Mouse (Mus musculus) stomach, postnatal 0 days (tissue): ENCODE measurements at regions not wholly inside any gene's neighbourhood (a gene's known extent, or its start where the extent isn't known, plus 50 kb on each side); places are given as distances from the start of the nearest gene placed in this dataset.

Experiments
- ATAC-seq: fragments of 200-750 bp; cut with Nextera tagmentation; 2 replicates; pipeline ENCODE4 v1.8.0; 2017; ENCODE audit not compliant: low FRiP score, low TSS enrichment
- DNase-seq: peaks from one replicate; pipeline ENCODE4 v3.0.0-alpha.2; 2016; ENCODE audit warnings: low spot score
- H3K27ac ChIP-seq: fragments of 300-500 bp; sonication (generic); replicated peaks from 2 replicates; pipeline ENCODE4 v1.5.1; 2014; ENCODE audit warnings: mild to moderate bottlenecking, control low read depth
- H3K27me3 ChIP-seq: fragments of 300-500 bp; sonication (generic); 2 replicates; pipeline ENCODE4 v1.6.1; 2014; ENCODE audit warnings: low read length; ENCODE audit not compliant: control insufficient read depth, insufficient read depth
- H3K36me3 ChIP-seq: fragments of 300-500 bp; sonication (generic); 2 replicates; pipeline ENCODE4 v1.6.1; 2014; ENCODE audit warnings: low read length, mixed read lengths; ENCODE audit not compliant: control insufficient read depth, insufficient read depth
- H3K4me1 ChIP-seq: fragments of 300-500 bp; sonication (generic); replicated peaks from 2 replicates; pipeline ENCODE4 v1.6.1; 2014; ENCODE audit warnings: antibody characterized with exemption; ENCODE audit not compliant: control insufficient read depth, insufficient read depth
- H3K4me2 ChIP-seq: fragments of 300-500 bp; sonication (generic); replicated peaks from 2 replicates; pipeline ENCODE4 v1.6.1; 2014; ENCODE audit warnings: low read depth, mild to moderate bottlenecking, control low read depth, moderate library complexity
- H3K4me3 ChIP-seq: fragments of 300-500 bp; sonication (generic); 2 replicates; pipeline ENCODE4 v1.5.1; 2014; ENCODE audit warnings: low read depth, low read length, control low read depth
- H3K9ac ChIP-seq: fragments of 300-500 bp; sonication (generic); 2 replicates; pipeline ENCODE4 v1.6.1; 2014; ENCODE audit warnings: mild to moderate bottlenecking, low read length, control low read depth, mixed read lengths
- H3K9me3 ChIP-seq: fragments of 300-500 bp; sonication (generic); 2 replicates; pipeline ENCODE4 v1.6.1; 2016; ENCODE audit warnings: low read length; ENCODE audit not compliant: control insufficient read depth
- CTCF ChIP-seq: IDR thresholded peaks from 2 replicates; pipeline ENCODE4 v1.5.1; 2016; ENCODE audit warnings: antibody characterized with exemption, low read depth, mild to moderate bottlenecking, moderate library complexity
- EP300 ChIP-seq: optimal IDR thresholded peaks from 2 replicates; pipeline ENCODE3; 2016; ENCODE audit warnings: antibody characterized with exemption
- WGBS: fragments of 180-500 bp; shearing (Covaris S2); extraction: QIAGEN DNeasy Blood & Tissue Kit; methylation state at CpG from one replicate; pipeline ENCODE4 v1.1.7; 2014; 5-methylcytosine and 5-hydroxymethylcytosine counted together

DNA sequence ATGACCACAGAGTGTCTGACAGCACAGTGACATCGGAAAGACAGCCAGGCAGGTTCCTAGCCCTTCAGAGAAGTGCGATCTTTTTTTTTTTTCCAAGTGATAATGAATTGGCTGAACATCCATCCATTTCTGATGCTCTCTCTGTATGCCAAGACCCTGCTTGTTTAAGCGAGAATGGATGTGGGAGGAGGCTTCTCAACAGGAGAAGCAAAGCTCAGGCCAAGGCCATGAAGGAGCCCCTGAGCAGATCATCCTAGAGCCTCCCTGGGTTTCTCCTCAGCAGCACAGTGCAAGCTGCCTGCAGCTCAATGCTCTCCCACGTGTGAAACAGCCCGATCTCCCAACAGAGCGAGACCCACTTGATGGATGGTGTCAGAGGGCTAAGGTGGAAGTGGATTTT, 175.7 kb upstream of the Prr30 start:
- no peak overlapping the region for H3K9ac ChIP-seq
- no peaks in the 10 kb centered on the region for H3K27me3 ChIP-seq
- H3K4me3 ChIP-seq = no peak overlapping the region
- no peak for TF ChIP-seq EP300
- TF ChIP-seq CTCF = no peak
- no peak overlapping the region for H3K27ac ChIP-seq
- ATAC-seq (no peak), DNase-seq (no peak)
- H3K4me1 ChIP-seq = no peaks in the 10 kb centered on the region
- WGBS = 41% methylated on average over 6 of the region's 6 CpGs
- no peaks in the 10 kb centered on the region for H3K9me3 ChIP-seq
- H3K4me2 ChIP-seq = no peak overlapping the region
- no peaks in the 10 kb centered on the region for H3K36me3 ChIP-seq

DNA sequence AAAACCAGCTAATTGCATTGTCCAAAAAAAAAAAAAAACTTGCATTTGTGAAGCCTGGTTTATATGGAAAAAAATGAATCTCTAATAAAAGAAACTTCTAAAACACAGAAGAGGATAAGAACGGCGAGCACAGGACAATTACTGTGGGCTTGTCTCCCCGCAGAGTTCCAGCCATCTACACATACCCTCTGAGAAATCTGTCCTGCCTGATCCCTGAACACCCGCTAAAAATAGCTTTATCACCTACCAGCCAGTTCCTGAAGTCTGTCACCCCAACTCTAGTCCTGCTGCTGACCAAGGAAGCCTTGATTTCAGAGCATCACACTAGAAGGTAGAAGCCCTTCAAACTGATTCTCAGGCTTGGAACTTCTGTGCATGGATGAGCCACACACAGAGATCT, 173.7 kb upstream of the Prr30 start:
- ATAC-seq (no peak), DNase-seq (no peak)
- Histone ChIP-seq H3K27ac (no peak overlapping the region), H3K9ac (no peak overlapping the region), H3K4me2 (no peak overlapping the region), H3K4me3 (no peak overlapping the region), H3K36me3 (no peaks in the 10 kb centered on the region), H3K4me1 (no peaks in the 10 kb centered on the region), H3K27me3 (no peaks in the 10 kb centered on the region), H3K9me3 (no peaks in the 10 kb centered on the region)
- WGBS = 86% methylated on average over 4 of the region's 4 CpGs
- TF ChIP-seq EP300 = no peak
- TF ChIP-seq CTCF = no peak

DNA sequence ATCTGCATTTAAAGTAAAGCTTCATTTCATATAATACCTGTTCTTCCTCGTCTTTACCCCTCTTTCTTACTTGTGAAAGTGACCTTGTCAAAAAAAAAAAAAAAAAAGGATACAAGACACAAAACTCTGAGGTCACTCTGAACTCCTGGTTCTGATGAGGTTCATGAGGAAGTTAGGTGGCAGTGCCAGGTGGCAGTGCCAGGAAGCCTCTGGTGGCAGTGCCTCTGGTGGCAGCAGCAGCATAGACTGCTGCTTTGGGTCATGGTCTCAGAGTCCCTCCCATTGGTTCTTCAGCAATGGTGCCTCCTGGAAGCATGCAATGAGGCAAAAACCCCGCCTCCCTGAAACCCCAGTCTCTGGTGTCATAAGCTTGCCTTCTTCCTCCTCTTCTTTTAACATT, 159.7 kb upstream of the Prr30 start:
- ATAC-seq (no peak), DNase-seq (no peak)
- TF ChIP-seq EP300 = no peak
- TF ChIP-seq CTCF = no peak
- Histone ChIP-seq H3K4me3 (no peak overlapping the region), H3K9me3 (no peaks in the 10 kb centered on the region), H3K27ac (no peak overlapping the region), H3K36me3 (no peaks in the 10 kb centered on the region), H3K27me3 (no peaks in the 10 kb centered on the region), H3K9ac (no peak overlapping the region), H3K4me1 (no peaks in the 10 kb centered on the region), H3K4me2 (no peak overlapping the region)
- WGBS = 84% methylated on average over 2 of the region's 2 CpGs

DNA sequence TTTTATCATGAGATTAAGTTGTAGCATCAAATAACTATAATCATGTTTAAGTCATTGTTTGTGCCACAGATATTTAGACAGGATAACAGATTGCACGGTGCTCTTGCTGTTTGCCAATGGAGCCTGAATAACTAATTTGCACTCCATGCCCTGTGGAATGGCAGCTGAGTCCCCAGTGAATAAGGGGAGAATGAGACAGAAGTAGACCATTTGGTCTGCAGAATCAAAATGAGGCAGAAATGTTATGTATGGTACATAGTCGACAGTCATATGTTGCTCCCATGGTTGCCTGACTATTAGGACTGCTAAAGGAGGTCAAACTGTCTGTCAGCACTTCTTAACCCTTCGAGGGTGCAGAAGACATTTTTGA, 152.9 kb upstream of the Prr30 start:
- no peak for DNase-seq
- whole genome bisulfite sequencing = 45% methylated on average over 3 of the region's 3 CpGs
- ATAC-seq = no peak

DNA sequence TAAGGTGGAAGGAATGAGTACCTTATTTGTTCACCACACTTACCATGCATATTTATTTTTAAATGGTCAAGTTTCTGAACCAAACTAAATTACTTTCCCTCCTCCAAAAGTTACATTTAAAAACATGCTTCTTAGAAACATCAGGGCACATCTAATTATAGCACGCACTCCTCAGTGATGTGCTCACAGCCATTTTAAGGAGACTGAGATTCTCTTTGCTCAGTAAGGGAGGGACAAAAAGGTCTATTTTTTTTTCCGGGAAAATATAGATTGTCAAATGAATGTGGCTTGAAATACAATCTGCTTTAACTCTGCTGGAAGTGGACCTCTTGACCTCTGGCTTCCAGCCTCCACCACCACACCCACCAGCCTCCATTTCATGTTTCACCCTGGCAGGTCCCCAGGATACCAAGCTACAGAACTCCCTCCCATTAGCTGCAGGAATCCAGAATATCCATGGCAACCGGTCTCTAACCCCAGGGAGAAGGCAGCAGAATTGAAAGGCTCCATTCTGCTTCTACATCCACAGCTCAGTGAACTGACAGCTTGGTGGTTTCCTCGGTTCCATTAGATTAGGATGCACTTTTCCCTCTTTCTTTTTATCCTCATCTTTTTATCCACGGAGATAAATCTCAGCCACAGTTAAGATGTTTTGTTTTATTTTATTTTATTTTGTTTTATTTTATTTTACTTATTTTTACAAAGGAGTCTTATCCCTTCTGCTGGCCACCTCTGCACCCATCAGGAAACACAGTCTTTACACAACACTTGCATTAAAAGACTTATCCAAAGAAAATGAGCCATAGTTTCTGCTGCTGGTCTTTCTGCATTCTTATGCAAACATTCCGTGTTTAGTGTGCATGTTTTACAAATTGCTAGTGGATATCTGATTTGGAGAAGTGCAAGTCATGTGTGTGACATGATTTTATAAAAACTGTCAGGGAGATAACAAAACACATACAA, 152.2 kb upstream of the Prr30 start:
- WGBS = 25% methylated on average over 6 of the region's 6 CpGs
- no peaks in the 10 kb centered on the region for H3K9me3 ChIP-seq
- no peak for TF ChIP-seq EP300
- no peak for TF ChIP-seq CTCF
- DNase-seq = no peak
- H3K4me1 ChIP-seq = no peaks in the 10 kb centered on the region
- H3K36me3 ChIP-seq = no peaks in the 10 kb centered on the region
- no peak for ATAC-seq
- H3K27me3 ChIP-seq = no peaks in the 10 kb centered on the region
- H3K27ac ChIP-seq = no peak overlapping the region
- no peak overlapping the region for H3K4me3 ChIP-seq
- no peak overlapping the region for H3K9ac ChIP-seq
- H3K4me2 ChIP-seq = no peak overlapping the region

More for the DNA sequence above, 152.9 kb upstream of the Prr30 start:
- H3K27ac ChIP-seq = no peak overlapping the region
- H3K27me3 ChIP-seq = no peaks in the 10 kb centered on the region
- H3K9me3 ChIP-seq = no peaks in the 10 kb centered on the region
- no peaks in the 10 kb centered on the region for H3K4me1 ChIP-seq
- TF ChIP-seq CTCF (no peak), EP300 (no peak)
- no peak overlapping the region for H3K4me2 ChIP-seq
- H3K36me3 ChIP-seq = no peaks in the 10 kb centered on the region
- no peak overlapping the region for H3K9ac ChIP-seq
- H3K4me3 ChIP-seq = no peak overlapping the region

DNA sequence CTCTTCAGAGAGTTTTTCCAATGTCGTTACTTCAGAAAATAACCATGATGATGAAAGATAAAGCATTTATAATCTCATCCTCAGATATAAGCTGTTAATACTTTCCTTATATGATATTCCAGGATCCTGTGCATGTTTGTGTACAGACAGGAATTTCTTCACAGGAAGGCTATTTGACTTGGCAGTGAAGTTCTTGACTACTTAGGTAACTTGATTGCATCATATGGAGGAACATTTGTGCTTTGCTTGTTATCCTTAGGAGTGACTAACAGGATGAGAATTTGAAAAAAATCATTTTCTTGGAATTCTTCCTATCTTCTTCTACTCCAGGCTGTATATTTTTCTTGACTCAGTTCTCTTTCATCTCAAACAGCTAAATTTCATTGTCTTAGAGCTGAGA, 140.2 kb upstream of the Prr30 start:
- WGBS = 95% methylated on average over 1 of the region's 1 CpGs
- Histone ChIP-seq H3K4me3 (no peak overlapping the region), H3K9ac (no peak overlapping the region), H3K27ac (no peak overlapping the region), H3K4me1 (no peaks in the 10 kb centered on the region), H3K27me3 (no peaks in the 10 kb centered on the region), H3K4me2 (no peak overlapping the region), H3K36me3 (no peaks in the 10 kb centered on the region), H3K9me3 (no peaks in the 10 kb centered on the region)
- no peak for DNase-seq
- ATAC-seq = no peak
- TF ChIP-seq CTCF (no peak), EP300 (no peak)
